Mouse (Mus musculus): Measurements from ENCODE around the gene Pdxp. TPM values are rescaled to one million over a fixed set of nuclear protein-coding genes. Genes with fewer than 3 reads are reported as not detected.

The Pdxp gene
- 1 to 10 TPM in 2 of 4 experiments, under 1 TPM in 2; 0.69 to 1.0 (median 0.88) TPM for total RNA-seq (2022)

DNA sequence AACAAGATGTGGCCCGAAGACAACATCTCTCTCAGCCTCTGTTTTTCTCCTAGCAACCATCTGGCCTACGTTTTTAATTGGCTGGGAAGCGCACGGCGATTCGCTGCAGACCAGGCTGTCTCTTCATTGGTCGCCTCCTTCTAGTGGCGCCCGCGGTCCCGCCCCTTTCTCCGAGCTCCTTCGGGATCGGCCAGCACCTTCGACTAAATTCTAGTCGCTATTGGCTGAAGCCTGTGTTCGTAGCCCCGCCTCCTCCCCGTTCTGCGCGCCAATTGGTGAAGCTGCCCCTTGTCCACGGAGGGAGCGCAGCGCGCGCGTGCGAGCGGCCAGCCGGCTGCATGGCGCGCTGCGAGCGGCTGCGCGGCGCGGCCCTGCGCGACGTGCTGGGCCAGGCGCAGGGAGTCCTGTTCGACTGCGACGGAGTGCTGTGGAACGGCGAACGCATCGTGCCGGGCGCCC lies at the start of gene Pdxp:
TSS of gene Pdxp (plus strand) at position 288 of the 459 bp plus-strand sequence.
- DNase-seq (ENCODE audit: low spot score) = peak; percentile 90

DNA sequence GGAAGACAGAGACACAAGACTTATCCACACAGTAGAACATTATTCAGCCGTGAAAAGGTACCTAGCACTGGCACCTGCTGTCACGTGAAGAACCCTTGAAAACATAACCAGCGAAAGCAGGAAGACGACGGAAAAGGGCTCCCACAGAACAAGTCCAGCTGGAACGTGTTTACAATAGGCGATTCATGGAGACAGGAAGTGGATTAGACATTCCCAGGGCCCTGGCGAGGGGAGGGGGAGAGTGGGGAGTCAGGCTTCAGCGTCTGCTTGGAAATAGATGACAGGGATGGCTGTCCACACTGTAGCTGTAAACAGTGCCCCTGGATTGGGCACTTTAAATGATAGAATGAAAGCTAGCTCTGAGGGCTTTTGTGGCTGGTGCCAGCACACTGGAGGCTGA lies 45.3 kb upstream of the Pdxp start:
- DNase-seq (ENCODE audit: low spot score) = peak; percentile 58

DNA sequence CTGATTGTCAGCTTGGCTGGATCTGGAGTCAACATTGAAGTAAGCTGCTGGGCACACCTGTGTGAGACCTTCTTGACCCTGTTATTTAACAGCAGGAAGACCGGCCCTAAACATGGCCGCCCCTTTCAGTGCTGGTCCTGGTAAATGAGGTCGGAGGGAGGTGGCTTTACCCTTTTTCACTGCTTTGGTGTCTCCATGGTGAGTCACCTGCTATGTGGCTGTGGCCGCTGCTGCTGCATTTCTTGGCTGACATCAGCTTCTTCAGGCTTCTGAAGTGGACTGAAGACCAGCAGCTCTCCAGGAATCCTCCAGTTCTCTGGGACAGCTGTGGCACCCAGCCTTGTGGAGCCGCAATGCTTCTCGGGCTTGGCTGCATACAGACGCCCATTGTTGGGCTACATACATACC lies 44.9 kb upstream of the Pdxp start:
- no peak for DNase-seq (ENCODE audit: low spot score)

DNA sequence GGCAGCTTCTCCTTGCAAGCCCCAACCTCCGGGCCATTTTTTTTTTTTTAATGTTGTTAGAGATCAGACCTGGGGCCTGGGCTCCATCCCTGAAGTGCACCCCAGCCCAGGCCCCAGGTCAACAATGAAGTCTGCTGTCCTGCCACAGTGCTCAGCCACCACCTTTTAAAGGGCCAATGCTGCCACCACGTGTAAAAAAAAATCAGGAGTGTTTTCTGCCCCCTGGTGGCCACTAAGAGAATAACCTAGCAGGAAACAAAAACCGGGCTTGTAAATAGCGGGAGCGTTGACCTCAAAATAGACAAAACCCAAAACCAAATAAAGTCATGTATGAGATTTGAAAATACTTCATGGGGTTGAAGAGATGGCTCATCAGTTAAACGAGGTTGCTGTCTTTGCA lies 43.9 kb upstream of the Pdxp start:
- no peak for DNase-seq (ENCODE audit: low spot score)

DNA sequence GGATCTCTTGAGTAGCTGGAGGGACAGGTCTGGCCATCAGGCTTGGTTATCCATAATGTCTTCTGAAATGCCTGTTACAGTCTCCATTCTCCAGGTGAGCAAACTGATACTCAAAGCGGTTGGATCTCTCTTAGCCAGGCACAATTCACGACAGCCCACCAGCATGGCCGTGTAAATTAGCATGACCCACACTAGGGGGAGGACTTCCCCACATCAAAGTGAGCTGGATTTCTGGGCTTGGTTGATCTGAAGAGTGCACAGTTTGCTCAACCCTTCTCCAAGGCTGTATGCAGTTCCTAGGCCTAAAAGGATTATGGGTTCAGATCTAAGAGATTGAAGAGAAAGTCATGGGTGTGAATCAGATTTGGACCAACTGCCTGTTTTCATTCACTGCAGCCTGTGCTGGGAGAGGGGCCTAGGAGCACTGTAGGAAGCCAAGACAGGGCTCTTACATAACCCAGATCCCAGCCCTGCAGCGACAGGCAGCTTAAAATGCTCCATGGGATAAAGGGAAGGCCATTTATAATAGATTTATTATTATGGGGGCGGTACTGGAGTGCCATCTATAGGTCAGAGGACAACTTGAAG lies 41.6 kb upstream of the Pdxp start:
- no peak for DNase-seq (ENCODE audit: low spot score)

DNA sequence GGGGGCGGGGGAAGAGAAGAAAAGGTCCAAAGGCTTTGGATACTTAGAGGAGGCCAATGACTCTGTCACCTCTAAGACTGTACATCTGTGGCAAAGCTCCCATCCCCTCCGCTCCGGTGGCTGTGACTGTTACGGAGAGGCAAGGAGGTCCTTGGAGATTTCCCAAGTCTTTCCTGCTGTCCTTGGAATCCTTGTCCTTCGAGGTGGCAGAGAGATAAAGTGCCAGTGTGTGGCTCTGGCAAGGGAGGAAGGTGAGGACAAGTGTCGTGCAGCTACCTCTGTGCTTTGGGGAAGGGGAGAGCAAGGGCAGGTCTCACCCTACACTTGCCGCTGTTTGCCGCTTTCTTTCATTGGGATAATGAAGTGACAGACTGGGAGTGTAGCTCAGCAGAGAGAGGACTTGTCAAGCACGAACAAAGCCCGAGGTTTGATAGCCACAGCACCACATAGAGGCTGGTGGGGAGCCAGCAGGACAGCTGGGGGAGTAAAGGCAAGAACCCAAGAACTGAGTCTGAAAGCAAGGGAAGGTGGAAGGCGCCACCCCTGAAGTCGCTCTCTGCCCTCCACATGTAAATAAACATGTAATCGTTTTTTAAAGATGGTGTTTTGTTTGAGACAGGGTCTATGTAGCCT lies 39.8 kb upstream of the Pdxp start:
- no peak for DNase-seq (ENCODE audit: low spot score)

DNA sequence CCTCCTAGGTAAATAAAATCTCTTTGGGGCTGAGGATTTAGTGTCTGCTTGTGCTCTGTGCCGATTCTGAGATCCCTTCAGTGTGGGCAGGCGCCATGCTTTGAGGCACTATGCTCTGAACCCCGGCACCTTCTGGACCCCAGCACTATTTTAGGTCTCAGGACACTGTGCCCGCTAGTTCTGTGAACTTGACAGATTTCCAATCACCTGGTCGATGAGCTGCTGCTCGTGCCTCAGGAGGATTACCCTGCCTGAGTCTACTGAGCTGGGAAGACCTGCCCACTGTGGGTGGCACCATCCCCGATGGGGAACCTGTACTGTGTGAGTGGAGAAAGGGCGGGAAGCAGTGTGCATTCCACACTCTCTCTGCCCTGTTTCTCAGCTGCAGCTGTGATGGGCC lies 38.7 kb upstream of the Pdxp start:
- no peak for DNase-seq (ENCODE audit: low spot score)

DNA sequence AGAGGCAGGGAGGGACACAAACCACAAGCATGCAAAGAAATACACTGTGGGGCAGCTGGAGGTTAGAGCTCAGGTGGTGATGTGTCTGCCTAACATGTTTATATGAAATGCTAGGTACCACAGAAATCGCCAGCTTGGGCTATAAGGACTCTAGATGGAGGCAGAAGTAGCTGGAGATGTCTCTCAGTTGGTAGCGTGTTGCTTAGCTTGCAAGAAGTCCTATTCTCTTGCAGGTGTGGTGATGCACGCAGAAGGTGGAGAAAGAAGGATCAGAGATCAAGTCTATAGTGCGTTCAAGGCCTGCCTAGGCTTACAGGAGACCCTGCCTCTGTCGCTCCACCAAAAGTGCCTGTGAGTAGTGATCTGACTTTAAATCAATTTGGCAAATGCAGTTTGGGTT lies 38.2 kb upstream of the Pdxp start:
- DNase-seq (ENCODE audit: low spot score) = no peak

DNA sequence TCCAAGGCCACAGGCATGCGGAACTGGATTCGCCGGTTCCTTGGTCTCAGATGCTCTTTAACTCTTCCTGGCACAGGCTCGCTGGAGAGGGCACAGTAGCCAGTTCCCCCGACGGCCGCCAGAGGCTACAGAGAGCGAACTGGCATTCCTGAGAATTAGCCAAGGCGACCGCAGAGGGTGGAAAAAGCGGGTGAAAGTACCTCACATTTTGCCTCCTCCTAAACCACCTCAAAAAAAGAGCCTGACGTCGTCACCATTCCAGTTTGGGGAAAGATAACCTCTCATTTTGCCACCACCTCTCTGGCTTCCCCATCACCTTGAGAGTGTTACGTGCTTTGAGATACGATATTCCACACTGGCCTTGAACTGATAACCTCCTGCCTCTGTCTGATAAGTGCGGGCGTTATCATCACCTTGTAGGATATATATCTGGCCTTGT lies 37.4 kb upstream of the Pdxp start:
- peak; percentile 66 for DNase-seq (ENCODE audit: low spot score)

DNA sequence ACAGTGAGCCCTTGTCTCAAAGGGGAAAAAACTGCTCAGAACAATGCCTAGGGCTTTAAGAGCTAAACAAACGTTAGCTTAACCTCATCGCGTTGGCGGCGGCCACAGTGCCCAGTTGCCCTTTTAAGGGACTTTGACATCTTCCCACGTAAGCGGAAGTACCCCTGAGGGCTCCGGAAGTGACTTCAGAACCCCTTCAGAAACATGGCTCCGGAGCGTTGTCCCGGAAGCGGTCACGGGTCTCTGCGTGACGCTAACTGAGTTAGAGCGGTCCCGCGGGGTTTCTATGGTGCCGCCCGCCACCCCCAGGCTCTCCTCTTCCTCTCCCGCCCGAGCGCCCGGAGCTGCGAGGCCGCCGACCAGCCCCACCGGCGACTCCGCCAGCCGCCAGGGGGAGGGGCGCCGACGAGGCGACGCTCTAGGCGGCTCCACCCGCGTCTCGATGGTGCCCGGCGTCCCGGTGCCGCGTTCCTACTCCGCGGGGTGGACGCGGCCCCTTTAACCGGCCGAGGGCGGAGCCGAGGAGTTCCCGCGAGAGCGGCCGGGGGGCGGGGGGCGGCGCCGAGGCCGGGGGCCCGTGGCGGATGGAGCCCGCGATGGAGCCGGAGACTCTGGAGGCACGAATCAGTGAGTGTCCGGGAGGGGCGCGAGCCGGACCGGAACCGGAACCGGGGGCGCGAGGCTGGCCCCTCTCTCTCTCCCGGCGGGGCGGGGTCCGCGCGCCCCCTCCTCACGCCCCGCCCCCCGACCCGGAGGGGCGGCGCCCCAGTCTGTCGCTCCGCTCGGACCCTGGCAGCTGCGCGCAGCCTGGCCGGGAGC lies 36.5 kb upstream of the Pdxp start, which contains the start of gene Gga1:
TSS of gene Gga1 (plus strand) at position 200 of the 819 bp plus-strand sequence.
- peak; percentile 96 for DNase-seq (ENCODE audit: low spot score)

DNA sequence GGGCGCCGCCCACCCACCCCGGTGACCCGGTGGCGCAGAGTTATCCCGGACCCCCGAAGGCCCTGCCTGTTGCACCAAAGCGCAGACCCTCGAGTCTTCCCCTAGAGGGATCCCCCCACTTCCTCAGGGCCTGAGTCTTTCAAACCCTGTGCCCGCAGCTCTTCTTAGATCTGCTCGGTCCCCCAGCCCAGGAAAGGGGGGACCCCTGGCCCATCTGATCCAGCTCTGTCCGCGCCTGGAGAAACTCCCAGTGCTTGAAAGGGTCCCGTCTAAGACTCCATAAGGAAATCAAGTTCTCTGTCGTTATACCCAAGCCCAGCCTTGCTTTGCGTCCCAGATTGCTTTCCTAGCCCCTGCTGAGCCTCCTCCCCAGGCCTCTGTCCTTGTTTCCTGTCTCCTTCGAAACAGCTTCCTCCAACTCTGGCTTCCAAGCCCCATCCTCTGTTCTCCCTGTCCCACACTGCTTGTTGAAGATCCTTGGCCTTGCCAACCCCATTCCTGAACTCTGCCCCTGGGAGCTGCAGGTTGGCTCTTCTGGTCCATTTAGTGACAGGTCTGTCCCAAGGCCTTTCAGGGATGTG lies 35.8 kb upstream of the Pdxp start:
- DNase-seq (ENCODE audit: low spot score) = peak; percentile 34

DNA sequence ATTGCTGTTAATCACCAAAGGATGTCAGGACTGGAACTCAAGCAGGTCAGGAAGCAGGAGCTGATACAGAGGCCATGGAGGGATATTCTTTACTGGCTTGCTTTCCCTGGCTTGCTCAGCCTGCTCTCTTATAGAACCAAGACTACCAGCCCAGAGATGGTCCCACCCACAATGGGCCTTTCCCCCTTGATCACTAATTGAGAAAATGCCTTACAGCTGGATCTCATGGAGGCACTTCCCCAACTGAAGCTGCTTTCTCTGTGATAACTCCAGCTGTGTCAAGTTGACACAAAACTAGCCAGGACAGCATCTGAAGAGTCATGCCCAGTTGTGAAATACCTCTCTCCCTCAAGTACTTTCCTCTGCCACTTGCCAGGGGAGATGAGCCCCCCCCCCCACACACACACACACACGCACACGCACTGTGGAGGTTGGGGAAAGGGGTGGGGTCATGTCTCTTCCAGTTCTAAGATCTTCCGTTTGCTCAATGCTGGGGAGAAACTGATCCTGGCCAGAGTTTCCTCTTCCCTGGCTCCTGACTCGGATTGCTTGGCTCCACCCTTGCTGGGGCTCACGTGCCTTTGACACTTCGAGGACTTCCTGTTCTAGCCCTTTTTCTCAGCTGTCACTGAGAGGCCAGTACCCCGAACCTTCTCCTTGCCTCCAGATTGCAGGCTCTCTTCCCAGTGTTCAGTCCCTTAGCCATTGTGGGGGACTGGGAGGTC lies 34.8 kb upstream of the Pdxp start:
- peak; percentile 48 for DNase-seq (ENCODE audit: low spot score)

DNA sequence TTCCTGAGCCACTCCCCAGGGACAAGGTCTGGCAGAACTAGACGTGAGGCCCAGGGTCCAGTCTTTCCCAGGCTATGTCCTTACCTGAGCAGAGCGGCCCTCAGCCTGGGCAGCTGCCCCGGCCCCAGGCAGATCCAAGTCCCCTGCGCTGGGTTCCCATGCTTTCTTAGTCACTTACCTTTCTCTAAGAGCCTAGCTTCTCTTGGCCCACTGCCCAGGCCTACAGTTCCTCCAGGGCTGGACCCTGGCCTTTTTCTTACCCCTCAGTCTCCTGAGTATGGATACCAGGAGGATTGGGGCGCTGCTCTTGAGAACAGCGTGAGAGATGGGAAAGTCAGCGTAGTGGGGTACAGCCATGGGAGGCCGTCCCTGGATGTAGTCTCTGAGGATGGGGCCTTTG lies 33.3 kb upstream of the Pdxp start:
- no peak for DNase-seq (ENCODE audit: low spot score)

DNA sequence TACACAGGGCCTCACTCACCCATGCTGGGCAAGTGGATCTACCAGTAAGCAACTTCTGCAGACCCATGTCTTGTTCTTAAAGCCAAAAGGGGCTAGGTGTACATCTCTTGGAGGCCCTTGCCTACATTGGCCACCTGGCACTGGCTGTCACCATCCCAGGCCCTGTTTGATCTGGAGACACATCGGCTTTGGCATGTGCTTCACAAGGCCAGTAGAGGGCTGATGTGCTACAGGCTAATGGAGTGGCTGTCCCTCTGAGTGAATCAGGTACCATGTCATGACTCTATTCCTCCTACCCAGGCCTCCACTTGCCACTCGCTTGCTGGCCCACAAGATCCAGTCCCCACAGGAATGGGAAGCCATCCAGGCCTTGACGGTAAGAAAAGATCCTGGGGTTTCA lies 31.9 kb upstream of the Pdxp start:
- no peak for DNase-seq (ENCODE audit: low spot score)

DNA sequence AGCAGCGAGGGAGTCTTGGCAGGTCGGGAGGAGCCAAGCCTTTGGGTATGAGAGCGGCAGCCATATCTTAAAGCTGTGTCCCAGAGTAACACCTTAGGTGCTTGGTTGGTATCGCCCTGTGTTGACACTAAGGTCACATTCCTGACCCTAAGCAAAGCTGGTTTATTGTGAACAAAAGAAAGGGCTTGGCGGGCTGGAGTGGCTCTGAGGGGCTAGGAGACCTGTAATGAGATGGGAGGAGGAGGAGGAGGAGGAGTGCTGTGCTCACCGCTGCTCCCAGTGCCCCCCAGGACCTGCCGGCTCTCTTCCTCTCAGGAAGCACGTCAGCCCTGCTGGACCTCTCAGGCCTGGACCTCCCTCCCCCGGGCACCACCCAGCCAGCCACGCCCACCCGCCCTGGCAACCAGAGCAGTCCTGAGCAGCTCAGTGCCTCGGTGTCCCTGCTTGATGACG lies 24.3 kb upstream of the Pdxp start:
- DNase-seq (ENCODE audit: low spot score) = no peak

DNA sequence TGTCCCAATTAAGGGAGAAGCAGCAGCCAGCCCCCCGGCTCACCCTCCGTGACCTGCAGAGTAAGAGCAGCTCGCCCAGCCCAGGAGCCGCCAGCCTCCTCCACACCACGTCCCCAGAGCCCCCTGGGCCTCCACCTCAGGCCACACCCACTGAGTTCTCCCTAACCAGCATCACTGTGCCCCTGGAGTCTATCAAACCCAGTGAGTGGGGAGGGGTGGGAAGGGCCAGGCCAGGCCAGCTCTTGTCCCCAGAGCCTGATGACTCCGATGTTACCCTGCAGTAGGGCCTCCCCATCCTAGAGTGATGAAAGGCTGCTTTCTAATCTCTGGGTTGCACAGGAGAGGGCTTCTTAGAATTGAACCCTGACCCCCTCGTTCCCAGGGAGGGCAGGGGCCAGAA lies 21.3 kb upstream of the Pdxp start:
- DNase-seq (ENCODE audit: low spot score) = no peak

DNA sequence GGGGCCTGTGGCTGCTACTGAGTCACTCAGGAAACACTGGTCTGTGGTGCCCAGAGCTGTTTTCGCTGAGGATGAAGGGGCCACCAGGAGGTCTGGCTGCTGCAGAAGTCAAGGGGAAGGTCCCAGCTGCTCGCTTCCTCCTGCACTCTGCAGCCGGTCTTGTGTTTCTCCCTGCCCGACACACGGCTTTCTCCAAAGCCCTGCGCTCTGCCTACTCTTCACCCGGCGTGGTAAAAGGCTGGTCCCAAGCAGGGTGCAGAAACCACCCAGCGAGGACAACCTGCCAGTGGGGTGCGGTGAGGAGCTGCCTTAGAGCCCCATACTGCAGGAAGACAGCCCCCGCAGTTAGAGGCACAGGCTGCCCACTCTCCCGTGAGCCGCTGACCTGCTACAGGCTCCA lies 19.0 kb upstream of the Pdxp start:
- no peak for DNase-seq (ENCODE audit: low spot score)

DNA sequence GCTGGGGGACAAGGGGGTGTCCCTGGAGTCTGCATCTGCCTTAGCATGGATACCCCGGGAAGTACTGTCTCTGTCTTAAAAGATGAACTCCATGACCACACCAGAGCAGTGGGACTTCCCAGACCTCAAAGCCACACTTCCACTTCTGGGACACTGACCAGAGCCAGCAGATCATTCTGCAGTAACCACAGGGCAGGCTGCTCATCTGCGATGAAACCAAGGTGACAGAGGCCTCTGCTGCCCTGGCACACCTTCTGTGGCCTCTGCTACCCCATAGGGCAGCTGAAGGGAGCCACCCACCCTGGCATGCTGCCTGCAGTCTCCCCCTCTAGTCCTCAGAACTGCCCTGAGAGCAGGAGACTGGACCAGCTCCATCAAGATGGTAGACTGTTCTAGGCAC lies 18.0 kb upstream of the Pdxp start:
- DNase-seq (ENCODE audit: low spot score) = no peak

DNA sequence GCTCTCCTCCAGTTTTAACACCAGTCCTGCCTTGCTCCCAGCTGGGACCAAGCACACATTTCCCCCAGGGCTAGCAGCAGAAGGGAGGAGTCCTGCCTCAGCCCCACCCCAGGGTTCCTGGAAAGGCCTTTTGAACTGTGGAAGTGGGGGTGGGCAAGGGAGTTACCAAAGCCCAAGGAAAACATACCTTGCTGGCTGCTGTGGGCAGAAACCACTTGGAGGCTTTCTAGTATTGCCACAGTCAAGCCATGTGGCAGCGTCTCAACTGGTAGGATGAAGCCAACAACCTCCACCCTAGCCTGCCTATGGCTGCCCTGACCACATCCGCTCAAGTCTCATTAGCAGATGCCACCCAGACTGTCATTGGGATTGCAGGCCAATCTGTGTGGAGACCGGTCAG lies 17.6 kb upstream of the Pdxp start:
- DNase-seq (ENCODE audit: low spot score) = no peak

DNA sequence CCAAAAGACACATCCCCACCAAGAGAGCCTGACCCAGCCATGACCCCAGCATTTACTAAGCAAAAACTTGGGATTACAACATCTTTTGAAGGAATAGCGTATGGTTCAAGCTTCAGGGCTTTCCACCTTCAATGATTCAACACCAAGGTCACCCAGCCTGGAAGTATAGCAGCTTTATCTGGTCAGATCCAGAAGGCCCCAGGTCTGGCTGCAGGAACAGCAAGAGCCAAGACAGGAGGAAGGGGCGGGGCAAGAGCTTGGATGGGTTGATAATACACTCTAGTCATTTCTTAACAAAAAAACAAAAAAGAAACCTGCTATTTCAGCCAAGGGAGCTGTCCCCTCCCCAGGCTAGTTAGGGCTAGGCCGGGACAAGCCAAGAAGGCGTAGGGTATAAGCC lies 16.2 kb upstream of the Pdxp start:
- no peak for DNase-seq (ENCODE audit: low spot score)

DNA sequence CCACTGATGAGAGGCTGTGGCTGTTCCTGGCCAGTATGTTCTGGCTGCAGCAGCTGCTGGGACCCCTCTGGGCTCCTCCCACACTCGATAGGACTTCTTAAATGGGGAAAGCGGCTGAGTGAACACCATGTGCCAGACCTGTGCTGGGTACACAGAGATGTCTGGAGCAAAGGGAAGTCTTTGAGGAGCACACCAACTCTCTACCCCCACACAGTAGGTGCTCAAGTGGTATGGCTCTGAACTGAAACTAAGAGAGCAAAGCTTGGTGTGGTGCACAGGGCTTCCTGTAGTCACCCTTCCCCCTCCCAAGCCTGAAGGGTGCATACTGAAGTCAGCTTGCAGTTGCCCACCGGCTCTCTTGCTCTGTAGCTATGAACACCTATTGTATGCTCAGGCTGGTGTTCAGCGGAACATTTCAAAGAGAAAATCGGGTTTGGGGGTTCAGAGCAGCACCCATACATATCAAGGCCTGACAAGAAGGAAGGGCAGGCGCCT lies 15.2 kb upstream of the Pdxp start:
- no peak for DNase-seq (ENCODE audit: low spot score)

DNA sequence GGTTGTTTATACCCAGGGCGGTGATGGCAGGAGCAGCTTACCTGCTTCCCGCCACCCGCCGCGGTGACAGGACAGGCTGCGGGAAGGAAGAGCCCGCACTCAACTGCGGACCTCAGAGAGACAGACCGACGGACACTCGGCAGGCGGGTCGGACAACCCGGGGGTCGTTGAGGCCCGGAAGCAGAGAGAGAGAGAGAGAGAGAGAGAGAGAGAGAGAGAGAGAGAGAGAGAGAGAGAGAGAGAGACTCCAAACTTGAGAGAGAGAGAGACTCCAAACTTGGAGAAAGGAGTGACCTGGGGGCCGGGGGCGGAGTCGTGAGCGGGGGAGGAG lies 14.3 kb upstream of the Pdxp start, which contains the start of gene Gm49510:
TSS of gene Gm49510 (plus strand) at position 259 of the 331 bp plus-strand sequence.
- DNase-seq (ENCODE audit: low spot score) = no peak
